Mouse (Mus musculus) urinary bladder, postnatal 25 days (tissue): ENCODE results near the gene Tcf3.

Source experiments
- DNase-seq: peaks from one replicate; pipeline ENCODE4 v3.0.0; 2022; ENCODE audit warnings: low spot score

Gene Tcf3

DNA sequence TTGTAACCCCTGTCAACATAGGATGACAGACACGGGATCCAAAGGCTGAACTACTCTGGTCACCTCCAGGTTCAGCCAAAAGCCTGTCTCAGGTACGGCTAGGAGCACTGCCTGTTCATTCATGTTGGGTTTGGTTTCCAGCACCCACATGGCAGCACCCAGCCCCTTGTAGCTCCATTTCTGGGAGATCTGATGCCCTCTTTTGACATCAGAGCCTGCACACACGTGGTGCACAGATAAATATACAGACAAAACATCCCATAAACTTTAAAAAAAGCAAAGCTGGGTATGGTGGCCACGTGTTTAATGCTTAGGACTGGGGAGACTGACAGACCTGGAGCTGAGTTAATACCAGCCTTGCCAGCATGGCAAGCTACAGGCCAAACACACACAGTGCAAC lies 25.5 kb downstream of the Tcf3 start:
- no peak for DNase-seq

DNA sequence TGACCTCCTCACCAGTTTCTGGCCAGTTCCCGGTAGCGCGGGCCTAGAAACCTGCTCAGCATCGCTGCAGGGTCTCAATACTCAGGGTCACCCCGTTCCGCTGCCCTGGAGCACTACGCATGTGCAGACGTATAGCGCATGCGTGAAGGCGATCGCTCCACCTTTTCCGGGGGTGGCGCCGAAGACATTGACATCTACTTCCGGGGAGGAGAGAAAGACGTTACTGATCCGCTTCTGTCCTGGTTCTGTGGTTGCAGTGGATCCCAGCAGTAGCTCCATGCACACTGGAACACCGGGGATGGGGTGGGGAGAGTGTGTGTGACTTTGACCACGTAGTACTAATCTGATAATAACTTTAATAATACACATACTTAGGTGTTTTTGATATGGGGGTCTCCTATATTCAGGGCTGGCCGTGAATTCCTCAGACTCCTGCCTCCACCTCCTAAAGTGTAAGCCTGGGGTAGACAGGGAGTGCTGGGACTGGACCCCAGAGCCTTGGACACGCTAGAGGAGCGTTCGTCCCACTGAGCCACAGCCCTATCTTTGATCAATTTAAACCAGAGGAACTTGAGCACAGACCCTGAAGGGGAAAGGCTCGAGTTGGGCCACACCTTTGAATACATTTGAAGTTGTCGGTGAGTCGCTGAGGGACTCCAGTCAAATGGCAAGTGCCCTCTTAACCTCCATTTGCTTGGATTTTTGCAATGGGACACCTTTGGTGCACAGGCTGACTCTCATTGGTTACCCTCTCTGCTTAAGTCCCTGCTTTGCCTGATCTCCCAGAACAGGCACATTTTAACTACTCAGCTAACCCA lies 26.6 kb downstream of the Tcf3 start, which contains the start of gene Uqcr11:
TSS of gene Uqcr11 (minus strand) at position 147 of the 818 bp plus-strand sequence.
- DNase-seq: peak; percentile 88

GRCm38 (mm10) chr10:80405481-80406173 lies 27.8 kb downstream of the Tcf3 start:
- no peak for DNase-seq

DNA sequence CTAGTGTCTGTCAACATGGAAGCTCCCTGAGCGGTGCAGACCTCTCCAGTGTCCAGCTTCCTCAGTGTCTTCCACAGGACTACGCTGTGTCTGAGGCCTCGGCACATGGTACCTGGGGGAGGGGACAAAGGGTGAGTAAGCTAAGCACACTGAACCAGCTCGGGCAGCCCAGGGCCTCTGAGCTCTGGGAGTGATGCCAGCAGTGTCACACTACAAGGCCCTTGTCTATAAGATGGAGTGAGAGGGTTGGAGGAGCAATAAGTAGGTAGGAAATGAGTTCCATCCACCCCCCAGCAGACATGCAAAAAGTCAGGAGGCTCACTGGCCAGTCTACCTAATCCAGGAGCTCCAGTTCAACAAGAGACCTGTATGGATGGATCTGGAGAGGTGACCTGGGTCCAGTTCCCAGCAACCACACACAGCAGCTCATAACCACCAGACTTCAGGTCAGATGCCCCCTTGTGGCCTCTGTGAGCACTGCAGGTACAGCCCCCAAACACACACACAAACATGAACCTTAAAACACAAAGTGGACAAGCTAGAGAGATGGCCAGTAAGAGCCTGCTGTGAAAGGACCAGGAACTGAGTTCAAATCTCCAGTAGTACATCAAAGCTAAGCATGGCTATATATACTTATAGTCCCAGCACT lies 30.3 kb downstream of the Tcf3 start:
- no peak for DNase-seq

- no peak for DNase-seq
Observed at GRCm38 (mm10) chr10:80400704-80401161, 32.7 kb downstream of the Tcf3 start.

GRCm38 (mm10) chr10:80399973-80400703 lies 33.3 kb downstream of the Tcf3 start:
- DNase-seq: no peak

DNA sequence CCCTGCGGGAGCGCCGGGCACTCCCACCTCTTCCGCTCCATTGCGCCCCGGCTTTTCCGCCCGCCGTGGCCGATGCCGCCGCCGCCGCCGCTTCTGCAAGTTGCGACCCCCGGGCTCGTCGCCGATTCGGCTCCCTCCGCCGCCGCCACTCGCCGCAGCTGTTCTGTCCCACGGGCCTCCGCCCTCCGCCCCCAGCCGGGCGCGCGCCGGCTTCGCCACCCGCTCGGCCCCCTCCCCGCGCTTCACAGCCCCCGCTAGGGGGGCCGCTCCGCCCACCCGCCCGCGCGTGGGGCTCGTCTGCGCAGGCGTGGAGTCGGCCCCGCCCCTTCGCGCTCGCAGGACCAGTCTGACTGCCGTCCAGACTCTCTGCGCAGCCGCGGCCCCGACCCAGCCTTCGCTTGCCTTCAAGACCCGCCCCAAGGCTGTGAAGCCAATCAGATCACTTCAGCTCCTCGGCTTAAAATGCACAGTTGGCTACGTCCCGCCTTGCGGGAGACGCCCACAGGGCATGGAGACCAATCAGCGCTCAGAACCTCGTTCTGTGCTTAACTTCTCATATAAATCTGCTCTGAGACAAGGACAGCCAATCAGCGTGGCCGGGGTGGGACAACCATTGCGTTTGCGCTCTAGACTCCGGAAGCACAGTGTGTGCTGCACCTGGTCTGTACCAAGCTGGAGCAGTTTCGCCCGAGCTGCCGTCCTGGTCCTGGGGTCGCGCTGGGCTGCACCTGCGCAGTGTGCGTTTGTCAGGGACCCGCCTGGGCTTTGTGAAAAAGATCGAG lies 34.1 kb downstream of the Tcf3 start, which contains the start of gene Mbd3:
TSS of gene Mbd3 (minus strand) at position 360 of the 782 bp plus-strand sequence.
- DNase-seq: peak; percentile 99

DNA sequence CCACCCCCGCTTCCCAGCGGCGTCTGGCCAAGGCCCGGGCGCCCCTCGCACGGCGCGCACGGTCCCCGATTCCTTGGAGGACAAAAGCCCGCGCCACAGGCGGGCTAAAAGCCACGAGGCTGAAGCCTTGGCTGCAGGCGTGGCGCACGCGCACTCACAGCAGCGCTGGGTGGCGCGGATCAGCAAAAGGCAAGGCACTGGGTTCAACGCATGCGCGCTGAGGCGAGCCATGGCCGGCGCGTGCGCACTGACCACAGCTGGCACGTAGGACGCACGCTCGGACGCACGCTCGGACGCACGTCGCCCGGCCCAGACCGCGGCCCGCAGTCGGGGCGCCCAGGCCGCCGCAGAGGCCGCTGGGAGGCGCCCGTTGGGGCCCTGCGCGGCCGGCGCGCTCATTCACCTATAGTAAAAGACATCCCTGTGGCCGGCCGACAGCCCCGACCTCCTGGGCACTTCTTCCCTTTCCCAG lies 34.7 kb downstream of the Tcf3 start:
- peak; percentile 98 for DNase-seq

GRCm38 (mm10) chr10:80398174-80398535 lies 35.3 kb downstream of the Tcf3 start:
- DNase-seq: no peak

- DNase-seq: no peak
Observed at GRCm38 (mm10) chr10:80397524-80398173, 35.8 kb downstream of the Tcf3 start.

DNA sequence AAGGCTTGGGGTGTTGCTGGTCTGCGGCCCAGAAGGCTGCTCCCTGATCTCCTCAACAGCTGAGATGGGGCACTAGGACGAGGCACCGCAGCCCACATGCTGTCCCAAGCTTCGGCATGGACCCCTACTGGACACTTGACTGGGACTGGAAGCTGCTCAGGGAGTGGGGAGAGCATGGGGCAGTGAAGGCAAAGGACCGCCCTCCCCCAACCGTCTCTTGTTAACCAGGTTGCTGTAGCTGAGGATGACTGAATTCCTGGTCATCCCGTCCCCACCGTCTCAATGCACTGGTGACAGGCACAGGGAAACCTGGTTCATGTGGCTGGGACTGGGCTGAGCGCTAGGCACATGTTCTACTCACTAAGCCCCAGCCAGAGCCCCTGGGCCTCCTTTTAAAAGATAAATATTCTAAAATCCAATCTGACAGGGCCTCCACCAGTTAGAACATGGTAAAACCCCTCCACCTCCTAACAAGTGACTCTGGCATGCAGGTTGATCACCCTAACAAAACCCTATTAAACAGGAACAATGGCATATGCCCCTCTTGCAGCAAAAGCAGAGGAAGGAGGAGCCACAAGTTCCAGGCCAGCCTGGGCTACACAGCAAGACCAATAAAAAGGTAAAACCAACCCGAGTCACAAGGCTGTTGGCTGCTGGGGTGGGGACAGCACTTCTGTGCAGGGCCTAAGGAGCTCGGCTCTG lies 36.5 kb downstream of the Tcf3 start:
- DNase-seq: no peak

DNA sequence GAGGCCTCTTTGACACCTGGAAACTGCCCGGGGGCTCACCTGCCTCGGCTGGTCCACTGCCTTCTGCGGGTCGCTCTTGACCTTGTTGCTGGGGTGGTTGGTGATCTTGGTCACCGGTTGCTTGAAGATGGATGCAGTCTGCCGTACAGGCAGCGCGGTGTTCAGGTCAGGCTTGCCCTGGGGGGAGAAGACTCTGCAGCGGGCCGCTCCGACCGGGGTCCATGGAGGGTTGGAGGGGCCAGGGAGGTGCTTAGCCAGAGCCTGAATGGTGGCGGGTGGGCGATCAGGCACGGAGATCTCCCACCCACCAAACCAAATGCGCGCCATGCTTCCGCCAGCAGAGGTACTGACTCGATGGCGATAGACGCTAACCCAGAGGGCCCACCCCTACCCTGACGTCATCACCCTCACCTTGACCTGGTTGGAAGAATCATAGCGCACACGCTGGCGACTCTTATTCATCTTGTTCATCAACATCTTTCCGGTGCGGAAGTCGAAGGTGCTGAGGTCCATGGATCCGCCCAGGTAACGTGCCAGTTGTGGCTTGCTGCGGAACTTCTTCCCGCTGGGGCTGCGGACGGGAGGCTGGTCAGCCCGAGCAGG lies 38.3 kb downstream of the Tcf3 start:
- DNase-seq: no peak

DNA sequence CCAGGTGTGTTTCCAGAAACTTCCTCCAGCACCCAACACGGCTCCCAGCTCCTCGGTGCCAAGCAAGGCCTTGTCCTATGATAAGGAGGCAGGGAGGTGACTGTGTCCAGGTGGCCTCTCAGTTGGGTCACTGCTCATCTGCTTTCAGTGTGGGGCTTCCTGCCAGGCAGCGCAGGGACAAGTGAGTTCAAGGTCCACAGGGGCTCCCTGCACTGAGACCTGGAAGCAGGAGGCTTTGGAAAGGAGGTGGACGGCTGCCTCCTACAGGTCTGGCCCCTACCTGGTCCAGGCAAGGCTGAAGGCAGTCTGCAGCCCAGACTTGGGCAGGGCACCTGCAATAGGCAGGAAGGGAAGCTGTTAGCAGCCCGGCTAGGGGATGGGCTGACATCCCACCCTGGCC lies 40.8 kb downstream of the Tcf3 start:
- DNase-seq: no peak

DNA sequence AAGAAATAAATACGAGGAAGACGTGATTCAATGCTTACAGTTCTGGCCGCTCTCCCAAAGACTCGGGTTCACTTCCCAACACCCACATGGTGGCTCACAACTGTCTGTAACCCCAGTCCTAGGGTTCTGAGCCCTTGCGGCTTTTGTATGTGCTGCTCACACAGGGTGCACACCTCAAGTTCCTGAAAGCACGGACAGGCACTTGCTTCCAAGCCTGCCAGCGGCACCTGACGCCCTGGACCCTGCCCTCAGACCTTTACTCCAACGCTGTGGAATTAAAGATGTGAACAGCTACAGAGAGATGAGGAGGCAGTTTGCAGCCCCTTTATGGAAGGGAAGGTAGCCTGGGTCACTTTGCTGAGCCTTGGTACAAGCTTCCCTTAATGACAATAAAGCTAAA lies 42.8 kb downstream of the Tcf3 start:
- no peak for DNase-seq

GRCm38 (mm10) chr10:80389185-80389708 lies 44.2 kb downstream of the Tcf3 start:
- DNase-seq: no peak

GRCm38 (mm10) chr10:80388731-80389130 lies 44.7 kb downstream of the Tcf3 start:
- no peak for DNase-seq

DNA sequence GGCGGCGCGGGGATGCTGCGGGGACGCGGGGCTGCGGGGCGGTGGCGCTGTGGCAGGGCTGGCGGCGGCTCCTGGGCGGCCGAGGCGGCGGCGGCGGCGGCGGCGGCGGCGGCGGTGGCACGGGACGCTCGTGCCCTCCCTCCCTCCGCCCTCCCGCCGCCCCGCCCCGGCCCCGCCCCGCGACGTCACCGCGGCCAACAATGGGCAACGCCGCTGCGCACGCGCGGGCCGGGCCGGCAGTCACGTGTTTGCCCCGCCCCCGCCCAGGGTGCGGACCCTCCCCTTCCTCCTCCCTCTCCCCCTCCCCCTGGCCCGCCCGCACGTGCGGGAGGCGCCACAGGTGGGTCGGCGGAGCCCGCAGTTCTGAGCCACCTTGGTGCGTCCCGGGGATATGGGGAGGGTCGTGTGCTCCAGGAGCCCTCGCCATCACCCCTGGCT lies 45.9 kb downstream of the Tcf3 start, which contains the start of gene Mex3d:
TSS of gene Mex3d (minus strand) at position 138 of the 438 bp plus-strand sequence.
- DNase-seq: peak; percentile 93

DNA sequence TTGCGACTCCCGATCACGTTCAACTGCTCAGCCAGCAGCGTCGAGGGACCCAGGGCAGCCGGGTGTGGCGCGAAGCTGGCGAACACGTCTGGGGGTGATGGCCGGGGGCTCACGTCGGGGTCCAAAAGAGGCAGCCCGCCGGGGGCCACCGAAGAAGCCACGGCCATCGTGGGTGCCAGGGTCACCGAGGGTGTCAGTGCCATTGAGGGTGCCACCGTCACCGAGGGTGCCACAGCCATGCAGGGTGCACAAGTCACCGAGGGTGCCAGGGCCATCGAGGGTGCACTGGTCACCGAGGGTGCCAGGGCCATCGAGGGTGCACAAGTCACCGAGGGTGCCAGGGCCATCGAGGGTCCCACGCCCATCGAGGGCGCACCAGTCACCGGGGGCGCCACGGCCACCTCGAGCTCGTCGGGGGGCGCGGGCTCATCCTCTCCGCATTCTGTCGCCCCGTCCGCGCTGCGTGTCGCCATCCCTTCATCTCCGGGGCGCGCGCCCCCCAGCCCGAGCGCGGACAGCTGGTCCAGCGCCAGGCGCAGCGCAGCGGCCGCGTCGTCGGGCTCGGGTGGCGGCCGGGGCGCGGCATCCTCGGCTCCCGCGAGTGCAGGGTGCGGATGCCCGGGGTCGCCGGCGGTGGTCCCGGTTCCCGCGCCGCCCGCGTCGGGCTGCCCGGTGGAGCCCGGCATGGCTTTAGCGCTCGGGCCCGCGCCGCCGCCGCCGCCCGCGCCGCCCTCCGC lies 46.5 kb downstream of the Tcf3 start:
- no peak for DNase-seq
